Mouse (Mus musculus): ENCODE measurements at regions not wholly inside any gene's neighbourhood (a gene's known extent, or its start where the extent isn't known, plus 50 kb on each side); places are given as distances from the start of the nearest gene placed in this dataset.
A peak's percentile ranks its signal among the peaks of the same experiment; 100 is the strongest.
"Not testable (repeated sequence)": the region's sequence is repeated elsewhere in the genome, so short reads cannot be mapped to it uniquely, and the experiment has no call there.

GRCm38 (mm10) chr9:6845281-6845680, 339.0 kb downstream of the Dync2h1 start:
- ATAC-seq (ENCODE audit: low TSS enrichment) = not testable (repeated sequence)

GRCm38 (mm10) chr9:6834936-6835335, 349.3 kb downstream of the Dync2h1 start:
- ATAC-seq (ENCODE audit: low TSS enrichment) = not testable (repeated sequence)

GRCm38 (mm10) chr9:6834470-6834869, 349.8 kb downstream of the Dync2h1 start:
- no peak for ATAC-seq (ENCODE audit: low TSS enrichment)

GRCm38 (mm10) chr9:6832862-6833261, 351.4 kb downstream of the Dync2h1 start:
- ATAC-seq (ENCODE audit: low TSS enrichment) = no peak

- not testable (repeated sequence) for ATAC-seq (ENCODE audit: low TSS enrichment)
Measured at GRCm38 (mm10) chr9:6831642-6832041, 352.6 kb downstream of the Dync2h1 start.

- no peak for ATAC-seq (ENCODE audit: low TSS enrichment)
Measured at GRCm38 (mm10) chr9:6826581-6826980, 357.7 kb downstream of the Dync2h1 start.

GRCm38 (mm10) chr9:6825609-6826008, 358.6 kb downstream of the Dync2h1 start:
- ATAC-seq (ENCODE audit: low TSS enrichment) = no peak

GRCm38 (mm10) chr9:6823946-6824345, 360.3 kb downstream of the Dync2h1 start:
- not testable (repeated sequence) for ATAC-seq (ENCODE audit: low TSS enrichment)

- ATAC-seq (ENCODE audit: low TSS enrichment) = no peak
Measured at GRCm38 (mm10) chr9:6823536-6823935, 360.7 kb downstream of the Dync2h1 start.

- no peak for ATAC-seq (ENCODE audit: low TSS enrichment)
Measured at GRCm38 (mm10) chr9:6776671-6777070, 407.6 kb downstream of the Dync2h1 start.

- ATAC-seq (ENCODE audit: low TSS enrichment) = no peak
Measured at GRCm38 (mm10) chr9:6741478-6741877, 442.8 kb downstream of the Dync2h1 start.

- no peak for ATAC-seq (ENCODE audit: low TSS enrichment)
Measured at GRCm38 (mm10) chr9:6736411-6736810, 447.8 kb downstream of the Dync2h1 start.

GRCm38 (mm10) chr9:6726411-6726810, 456.8 kb upstream of the Ddi1 start:
- no peak for ATAC-seq (ENCODE audit: low TSS enrichment)

- no peak for ATAC-seq (ENCODE audit: low TSS enrichment)
Measured at GRCm38 (mm10) chr9:6677225-6677718, 407.6 kb upstream of the Ddi1 start.

GRCm38 (mm10) chr9:6668001-6668969, 398.6 kb upstream of the Ddi1 start:
- peak; percentile 81 for ATAC-seq (ENCODE audit: low TSS enrichment)

- ATAC-seq (ENCODE audit: low TSS enrichment) = peak; percentile 70
Measured at GRCm38 (mm10) chr9:6665679-6666078, 396.0 kb upstream of the Ddi1 start.

GRCm38 (mm10) chr9:6652267-6652994, 382.8 kb upstream of the Ddi1 start:
- ATAC-seq (ENCODE audit: low TSS enrichment) = no peak

- ATAC-seq (ENCODE audit: low TSS enrichment) = no peak
Measured at GRCm38 (mm10) chr9:6651572-6652236, 382.1 kb upstream of the Ddi1 start.

- no peak for ATAC-seq (ENCODE audit: low TSS enrichment)
Measured at GRCm38 (mm10) chr9:6645796-6646309, 376.2 kb upstream of the Ddi1 start.

- ATAC-seq (ENCODE audit: low TSS enrichment) = no peak
Measured at GRCm38 (mm10) chr9:6645321-6645720, 375.7 kb upstream of the Ddi1 start.

- no peak for ATAC-seq (ENCODE audit: low TSS enrichment)
Measured at GRCm38 (mm10) chr9:6617155-6617554, 347.5 kb upstream of the Ddi1 start.

- no peak for ATAC-seq (ENCODE audit: low TSS enrichment)
Measured at GRCm38 (mm10) chr9:6609284-6609627, 339.6 kb upstream of the Ddi1 start.
